Mouse (Mus musculus): ENCODE measurements around the gene Gm9945. TPM values are rescaled to one million over a fixed set of nuclear protein-coding genes. Genes with fewer than 3 reads are reported as not detected.

The Gm9945 gene
- not detected in 2 replicates for polyA plus RNA-seq (2016; fragmentation: Nextera tagmentation; extraction: Ambion mirVana)

DNA sequence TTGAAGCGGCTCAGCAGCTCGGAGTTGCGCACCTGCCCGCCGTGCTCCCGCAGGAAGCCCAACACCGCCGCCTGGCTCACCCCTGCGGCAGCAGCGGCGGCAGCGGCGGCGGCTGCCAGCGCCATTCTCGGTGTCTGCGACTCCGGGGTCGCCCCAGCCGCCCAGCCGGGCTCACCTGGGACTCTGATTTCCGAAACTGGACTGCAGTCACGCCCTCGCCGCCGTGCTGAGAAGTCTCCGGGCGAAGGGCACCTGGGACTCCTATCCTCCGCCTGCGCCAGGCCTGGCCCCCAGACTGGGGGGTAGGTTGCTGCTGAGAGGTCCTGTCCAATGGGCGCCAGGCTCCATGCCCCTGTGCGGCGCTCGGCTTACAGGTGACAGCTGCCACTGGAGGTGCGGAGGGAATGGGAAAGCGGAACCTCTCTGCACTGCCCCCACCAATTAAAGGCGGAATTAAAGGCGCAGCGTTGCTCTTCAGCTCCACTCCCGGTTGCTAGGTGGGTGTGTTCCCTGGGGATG, at the start of gene Gm9945, which contains the start of gene Sowaha:
Gene Gm9945 (plus strand): TSS at position 384 of the 519 bp plus-strand sequence.
Gene Sowaha (minus strand): TSS at position 492 of the 519 bp plus-strand sequence.
- Histone ChIP-seq H3K36me3 (no peaks in the 10 kb centered on the region), H3K27ac (peak within 1 kb of the TSS; percentile 43), H3K9me3 (no peaks in the 10 kb centered on the region; the same call in 1 of the 2 replicates), H3K4me1 (peaks cover 23% of the 10 kb centered on the region), H3K4me3 (peak within 1 kb of the TSS; percentile 61), H3K27me3 (ENCODE audit: insufficient read depth, poor library complexity, severe bottlenecking) (peaks cover 69% of the 10 kb centered on the region)
- WGBS, result 2% methylated on average over 40 of the region's 40 CpGs
- no peak for DNase-seq (ENCODE audit: low spot score)

DNA sequence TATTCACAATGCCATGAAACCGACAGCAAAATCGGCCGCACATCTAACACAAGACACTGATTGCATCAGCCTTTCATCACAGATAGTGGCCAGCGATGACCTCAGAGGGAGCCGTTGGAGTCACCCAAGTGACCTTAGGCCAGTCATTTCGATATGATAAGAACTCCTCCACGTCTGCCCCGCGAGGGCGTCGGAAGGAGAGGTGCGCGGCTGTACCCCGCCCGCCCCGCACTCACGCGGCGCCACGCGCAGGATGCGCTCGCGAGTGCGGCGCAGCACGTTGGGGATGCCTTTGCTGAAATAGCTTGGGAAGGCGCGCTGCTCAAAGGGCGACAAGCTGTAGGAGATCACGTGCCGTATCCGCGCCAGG, 49.7 kb upstream of the Gm9945 start:
- Histone ChIP-seq H3K9me3 (no peaks in the 10 kb centered on the region), H3K4me3 (peak overlapping the region; percentile 88), H3K36me3 (peaks cover 16% of the 10 kb centered on the region), H3K27me3 (ENCODE audit: insufficient read depth, poor library complexity, severe bottlenecking) (no peaks in the 10 kb centered on the region), H3K27ac (peak overlapping the region; percentile 95), H3K4me1 (peaks cover 26% of the 10 kb centered on the region)
- DNase-seq (ENCODE audit: low spot score), result peak; percentile 81
- WGBS, result 0% methylated on average over 34 of the region's 34 CpGs

DNA sequence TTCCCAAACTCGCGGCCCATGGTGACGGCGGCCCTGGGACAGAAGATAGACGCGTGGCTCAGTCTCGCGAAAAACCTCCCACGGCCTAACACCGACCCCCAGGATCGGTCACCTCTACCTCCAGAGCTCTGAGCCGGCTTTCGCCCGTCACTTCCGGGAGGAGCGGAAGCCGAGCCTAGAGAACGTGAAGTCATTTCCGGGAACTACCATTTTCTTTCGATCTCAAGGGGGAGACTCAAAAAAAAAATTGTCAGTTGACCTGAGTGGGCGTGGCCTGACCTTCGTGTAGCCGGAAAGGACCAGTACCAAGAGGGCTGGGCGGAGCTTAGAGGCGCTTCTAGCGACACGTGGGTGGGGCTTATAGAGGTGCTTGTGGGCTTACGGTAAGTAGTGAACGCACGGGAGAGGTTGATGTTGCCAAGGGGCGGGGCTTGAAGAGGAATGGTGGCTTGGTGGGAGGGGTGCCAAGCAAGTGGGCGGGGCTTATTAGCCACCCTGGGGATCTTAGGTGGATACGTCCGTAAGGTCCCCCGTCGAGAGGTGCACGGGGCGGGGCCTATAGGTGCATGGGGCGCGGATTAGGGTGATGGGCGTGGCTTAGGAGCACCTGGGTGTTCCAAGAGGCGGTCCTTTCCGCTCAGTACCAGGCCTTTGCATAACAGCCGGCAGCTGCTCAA, 49.2 kb upstream of the Gm9945 start, which contains the start of the genes Uqcrq and Gdf9:
Gene Uqcrq (minus strand): TSS at position 162 of the 677 bp plus-strand sequence.
Gene Gdf9 (plus strand): TSS at position 354 of the 677 bp plus-strand sequence.
- no peaks in the 10 kb centered on the region for H3K27me3 ChIP-seq (ENCODE audit: insufficient read depth, poor library complexity, severe bottlenecking)
- peak; percentile 100 for DNase-seq (ENCODE audit: low spot score)
- H3K4me1 ChIP-seq, result peaks cover 21% of the 10 kb centered on the region
- H3K9me3 ChIP-seq, result no peaks in the 10 kb centered on the region
- H3K4me3 ChIP-seq, result peak within 1 kb of the TSS; percentile 88
- H3K36me3 ChIP-seq, result peaks cover 16% of the 10 kb centered on the region
- WGBS, result under 1% methylated on average over 44 of the region's 44 CpGs
- H3K27ac ChIP-seq, result peak within 1 kb of the TSS; percentile 95

DNA sequence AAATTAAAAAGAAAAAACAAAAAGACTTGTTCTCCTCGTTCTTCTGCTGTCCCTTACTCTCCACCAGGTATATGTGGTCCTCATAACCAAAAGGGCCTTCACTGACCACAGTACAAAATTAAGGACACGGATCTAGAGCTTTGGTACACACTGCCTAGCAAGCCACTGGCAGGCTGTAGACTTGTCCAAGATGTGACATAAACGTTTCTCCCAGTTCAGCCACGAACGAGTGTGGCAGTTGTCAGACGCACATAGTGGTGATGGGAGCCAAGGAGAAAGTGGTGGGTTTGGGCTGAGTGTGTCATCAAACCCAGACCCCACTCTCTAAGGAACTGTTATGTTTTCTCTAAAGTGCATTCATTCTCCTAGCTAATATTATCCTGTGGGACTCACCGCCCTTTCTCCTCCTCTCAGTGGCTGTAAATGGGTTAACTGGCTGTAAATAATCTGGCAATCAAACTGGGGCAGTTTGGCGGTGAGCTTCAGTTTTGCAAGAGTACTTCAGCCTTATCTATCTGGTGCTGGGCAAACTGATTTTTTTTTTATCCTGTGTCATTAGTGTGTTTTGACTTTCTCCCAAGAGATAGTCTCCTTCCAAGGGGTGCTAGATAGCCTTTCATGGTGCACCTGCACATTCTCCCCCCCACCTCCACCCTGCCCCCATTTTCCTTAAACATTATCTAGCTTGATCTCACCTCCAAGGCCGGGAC, 48.5 kb upstream of the Gm9945 start:
- peaks cover 14% of the 10 kb centered on the region for H3K4me1 ChIP-seq
- H3K27ac ChIP-seq, result peak overlapping the region; percentile 95
- WGBS, result 17% methylated on average over 9 of the region's 9 CpGs
- H3K4me3 ChIP-seq, result peak overlapping the region; percentile 88
- no peaks in the 10 kb centered on the region for H3K9me3 ChIP-seq
- H3K36me3 ChIP-seq, result peaks cover 16% of the 10 kb centered on the region
- no peak for DNase-seq (ENCODE audit: low spot score)
- no peaks in the 10 kb centered on the region for H3K27me3 ChIP-seq (ENCODE audit: insufficient read depth, poor library complexity, severe bottlenecking)

DNA sequence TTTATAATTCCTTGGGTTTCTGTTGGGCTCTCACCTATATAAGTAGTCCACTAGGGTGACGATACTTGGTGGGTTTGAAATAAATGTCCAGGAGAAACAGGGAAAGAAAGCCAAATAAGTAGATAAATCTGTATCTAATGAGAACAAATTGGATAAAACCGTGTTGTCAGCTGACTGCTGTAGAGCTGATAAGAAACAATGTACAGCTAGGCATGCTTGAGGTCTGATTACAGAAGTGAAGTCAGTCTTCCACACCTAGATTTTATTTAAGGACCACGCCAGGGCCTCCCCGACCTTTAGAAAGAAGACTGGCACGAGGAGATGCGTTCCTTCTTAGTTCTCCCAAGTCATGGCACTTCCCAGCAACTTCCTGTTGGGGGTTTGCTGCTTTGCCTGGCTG, 46.9 kb upstream of the Gm9945 start:
- H3K27ac ChIP-seq, result no peak overlapping the region
- no peak for DNase-seq (ENCODE audit: low spot score)
- peaks cover 12% of the 10 kb centered on the region for H3K4me1 ChIP-seq
- H3K4me3 ChIP-seq, result no peak overlapping the region
- peaks cover 11% of the 10 kb centered on the region for H3K36me3 ChIP-seq
- H3K9me3 ChIP-seq, result no peaks in the 10 kb centered on the region
- 44% methylated on average over 6 of the region's 6 CpGs for WGBS
- H3K27me3 ChIP-seq (ENCODE audit: insufficient read depth, poor library complexity, severe bottlenecking), result no peaks in the 10 kb centered on the region

DNA sequence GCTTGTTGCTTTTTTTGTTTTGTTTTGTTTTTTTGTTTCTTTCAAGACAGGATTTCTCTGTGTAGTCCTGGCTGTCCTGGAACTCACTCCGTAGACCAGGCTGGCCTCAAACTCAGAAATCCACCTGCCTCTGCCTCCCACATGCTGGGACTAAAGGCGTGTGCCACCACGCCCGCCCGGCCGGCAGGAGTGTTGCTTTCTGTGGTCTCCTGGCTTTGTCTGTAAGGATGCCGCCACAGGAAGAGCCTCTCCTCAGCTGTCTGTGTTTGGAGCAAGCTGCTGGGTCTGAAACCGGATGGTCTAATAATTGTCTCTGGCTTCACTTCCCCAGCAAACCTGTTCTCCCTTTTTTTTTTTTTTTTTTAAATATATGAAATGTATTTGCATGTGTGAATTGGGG, 44.5 kb upstream of the Gm9945 start:
- Histone ChIP-seq H3K36me3 (no peaks in the 10 kb centered on the region), H3K9me3 (no peaks in the 10 kb centered on the region), H3K4me3 (no peak overlapping the region), H3K27me3 (ENCODE audit: insufficient read depth, poor library complexity, severe bottlenecking) (no peaks in the 10 kb centered on the region), H3K27ac (no peak overlapping the region), H3K4me1 (peaks cover 7% of the 10 kb centered on the region)
- DNase-seq (ENCODE audit: low spot score), result no peak
- 77% methylated on average over 8 of the region's 8 CpGs for WGBS

DNA sequence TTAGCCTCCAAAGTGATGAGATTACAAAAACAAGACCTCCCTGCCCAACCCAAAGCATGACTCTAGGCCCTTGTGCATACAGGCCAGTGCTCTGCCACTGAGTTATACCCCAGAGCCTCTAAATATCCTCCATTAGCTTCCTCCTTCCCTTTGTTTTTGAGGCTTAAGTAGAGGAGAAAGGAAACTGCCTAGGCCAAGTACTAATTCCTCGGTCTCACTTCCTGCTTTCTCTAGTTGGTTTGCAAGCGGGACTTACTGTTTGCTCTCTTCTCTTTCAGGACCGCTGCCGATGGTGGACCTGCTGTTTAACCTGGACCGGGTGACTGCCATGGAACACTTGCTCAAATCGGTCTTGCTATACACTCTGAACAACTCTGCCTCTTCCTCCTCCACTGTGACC, 43.6 kb upstream of the Gm9945 start:
- Histone ChIP-seq H3K27me3 (ENCODE audit: insufficient read depth, poor library complexity, severe bottlenecking) (no peaks in the 10 kb centered on the region), H3K9me3 (no peaks in the 10 kb centered on the region), H3K36me3 (no peaks in the 10 kb centered on the region), H3K4me3 (no peak overlapping the region), H3K27ac (no peak overlapping the region), H3K4me1 (peaks cover 6% of the 10 kb centered on the region)
- 87% methylated on average over 6 of the region's 6 CpGs for WGBS
- DNase-seq (ENCODE audit: low spot score), result no peak

DNA sequence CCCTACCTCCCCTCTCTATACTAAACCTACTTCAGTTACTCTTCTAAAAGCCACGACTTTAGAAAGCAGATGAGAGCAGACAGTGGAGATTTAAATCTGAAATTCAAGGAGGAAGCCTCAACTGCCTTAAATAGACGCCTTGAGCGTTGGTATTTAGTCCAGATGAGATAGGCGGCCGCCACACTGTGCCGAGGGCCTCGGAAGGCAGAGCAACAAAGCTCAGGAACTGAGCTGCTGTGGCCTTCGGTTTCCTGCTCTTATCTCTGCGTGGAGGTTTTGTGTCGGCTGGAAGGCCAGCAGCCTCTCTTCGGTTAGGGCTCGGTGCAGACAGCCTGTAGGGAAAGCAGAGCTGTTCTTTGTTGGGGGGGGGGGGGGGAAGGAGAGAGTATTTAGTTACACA, 38.0 kb upstream of the Gm9945 start:
- H3K4me1 ChIP-seq, result peaks cover 18% of the 10 kb centered on the region
- peak overlapping the region; percentile 32; the same call in 1 of the 2 replicates for H3K4me3 ChIP-seq
- no peaks in the 10 kb centered on the region for H3K36me3 ChIP-seq
- peak overlapping the region; percentile 84 for H3K27ac ChIP-seq
- H3K27me3 ChIP-seq (ENCODE audit: insufficient read depth, poor library complexity, severe bottlenecking), result no peaks in the 10 kb centered on the region
- no peaks in the 10 kb centered on the region for H3K9me3 ChIP-seq
- 7% methylated on average over 12 of the region's 12 CpGs for WGBS
- DNase-seq (ENCODE audit: low spot score), result no peak

DNA sequence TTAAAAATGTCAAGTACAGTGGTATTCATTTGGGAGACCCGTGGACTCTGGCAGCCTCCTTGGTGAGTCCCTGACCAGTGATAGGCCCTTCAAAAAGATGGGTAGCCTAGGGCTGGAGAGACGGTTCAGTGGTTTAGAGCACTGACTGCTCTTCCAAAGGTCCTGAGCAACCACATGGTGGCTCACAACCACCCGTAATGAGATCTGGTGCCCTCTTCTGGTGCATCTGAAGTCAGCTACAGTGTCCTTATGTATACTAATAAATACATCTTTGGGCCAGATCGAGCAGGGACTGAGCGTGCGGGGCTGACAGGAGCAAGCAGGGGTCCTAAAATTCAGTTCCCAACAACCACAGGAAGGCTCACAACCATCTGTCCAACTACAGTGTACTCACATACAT, 36.1 kb upstream of the Gm9945 start:
- H3K4me1 ChIP-seq, result peaks cover 18% of the 10 kb centered on the region
- H3K9me3 ChIP-seq, result no peaks in the 10 kb centered on the region
- 47% methylated on average over 6 of the region's 6 CpGs for WGBS
- no peak overlapping the region for H3K27ac ChIP-seq
- H3K27me3 ChIP-seq (ENCODE audit: insufficient read depth, poor library complexity, severe bottlenecking), result no peaks in the 10 kb centered on the region
- H3K4me3 ChIP-seq, result no peak overlapping the region
- DNase-seq (ENCODE audit: low spot score), result no peak
- no peaks in the 10 kb centered on the region for H3K36me3 ChIP-seq

DNA sequence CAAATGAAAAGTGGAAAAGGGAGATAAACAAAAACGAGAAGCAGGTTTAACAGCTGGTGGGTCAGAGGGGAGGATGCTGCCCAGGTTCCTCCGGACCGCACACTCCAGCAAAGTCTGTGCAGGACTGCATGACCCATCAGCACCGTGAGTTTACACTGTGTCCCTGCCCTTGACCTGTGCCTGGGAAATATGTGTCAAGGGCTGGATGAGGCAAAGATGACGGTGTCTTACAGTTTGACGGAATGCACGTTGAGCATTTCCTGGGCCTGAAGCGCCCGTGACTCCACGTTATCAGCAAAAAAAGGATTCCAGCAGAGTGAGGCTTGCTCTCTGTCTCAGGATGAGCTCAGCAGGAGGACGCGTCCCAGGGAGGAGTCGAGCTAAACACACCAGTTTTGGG, 34.4 kb upstream of the Gm9945 start:
- Histone ChIP-seq H3K9me3 (no peaks in the 10 kb centered on the region), H3K4me1 (peaks cover 21% of the 10 kb centered on the region), H3K4me3 (no peak overlapping the region), H3K36me3 (no peaks in the 10 kb centered on the region), H3K27me3 (ENCODE audit: insufficient read depth, poor library complexity, severe bottlenecking) (no peaks in the 10 kb centered on the region), H3K27ac (no peak overlapping the region)
- 27% methylated on average over 13 of the region's 13 CpGs for WGBS
- no peak for DNase-seq (ENCODE audit: low spot score)

DNA sequence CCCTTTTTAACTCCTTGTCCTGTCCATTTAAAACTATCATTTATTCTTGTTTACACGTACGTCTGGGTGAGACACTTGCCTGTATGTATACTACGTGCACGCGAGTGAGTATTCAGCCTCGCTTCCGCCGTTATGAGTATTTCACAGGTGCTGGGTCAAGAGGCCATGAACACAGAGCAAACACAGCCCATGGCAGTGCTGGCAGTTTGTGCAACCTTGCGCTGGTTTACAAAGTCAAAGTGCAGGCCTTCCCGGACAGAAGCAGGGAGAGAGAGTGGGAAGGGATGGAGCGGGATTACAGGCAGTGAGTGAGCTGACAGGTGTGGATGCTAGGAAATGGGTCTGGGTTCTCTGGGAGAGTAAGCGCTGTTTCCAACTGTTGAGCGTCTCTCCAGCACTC, 33.8 kb upstream of the Gm9945 start:
- Histone ChIP-seq H3K9me3 (no peaks in the 10 kb centered on the region), H3K4me1 (peaks cover 24% of the 10 kb centered on the region), H3K4me3 (no peak overlapping the region), H3K27me3 (ENCODE audit: insufficient read depth, poor library complexity, severe bottlenecking) (no peaks in the 10 kb centered on the region), H3K27ac (no peak overlapping the region), H3K36me3 (no peaks in the 10 kb centered on the region)
- DNase-seq (ENCODE audit: low spot score), result no peak
- WGBS, result 87% methylated on average over 13 of the region's 13 CpGs

DNA sequence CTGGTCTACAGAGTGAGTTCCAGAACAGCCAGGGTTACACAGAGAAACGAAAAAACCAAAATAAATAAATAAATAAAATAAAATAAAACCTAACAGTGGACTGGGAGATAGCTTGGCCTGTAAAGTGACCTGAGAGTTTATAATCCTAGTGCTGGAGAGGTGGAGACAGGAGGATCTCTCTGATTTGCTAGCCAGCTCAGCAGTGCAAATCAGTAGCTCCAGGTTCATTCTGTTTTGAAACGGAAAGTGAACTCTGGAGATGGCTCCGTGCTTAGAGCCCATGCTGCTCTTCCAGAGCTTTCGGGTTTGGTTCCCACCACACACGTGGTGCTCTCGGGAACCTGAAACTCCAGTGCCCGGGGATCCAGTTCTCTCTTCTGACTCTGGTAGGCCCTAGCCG, 32.0 kb upstream of the Gm9945 start:
- Histone ChIP-seq H3K27ac (no peak overlapping the region), H3K4me3 (no peak overlapping the region), H3K36me3 (no peaks in the 10 kb centered on the region), H3K9me3 (no peaks in the 10 kb centered on the region), H3K27me3 (ENCODE audit: insufficient read depth, poor library complexity, severe bottlenecking) (no peaks in the 10 kb centered on the region), H3K4me1 (peaks cover 14% of the 10 kb centered on the region)
- no peak for DNase-seq (ENCODE audit: low spot score)
- WGBS, result 83% methylated on average over 8 of the region's 8 CpGs

DNA sequence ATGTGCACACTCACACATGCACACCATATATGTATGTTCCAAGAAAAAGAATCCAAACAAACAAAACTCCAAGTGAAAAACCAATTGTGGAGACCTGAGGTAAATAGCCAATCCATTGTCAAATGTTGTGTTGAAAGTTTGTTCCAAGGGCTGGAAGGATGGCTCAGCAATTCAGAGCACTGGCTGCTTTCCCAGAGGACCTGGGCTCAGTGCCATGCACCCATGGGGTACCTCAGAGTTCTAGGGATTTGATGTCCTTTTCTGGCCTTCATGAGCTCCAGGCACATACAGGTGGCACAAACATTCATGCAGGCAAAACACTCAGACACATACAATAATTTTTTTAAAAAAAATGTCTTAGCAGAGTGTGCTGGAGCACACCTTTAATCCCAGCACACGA, 31.4 kb upstream of the Gm9945 start:
- Histone ChIP-seq H3K4me3 (no peak overlapping the region), H3K9me3 (no peaks in the 10 kb centered on the region), H3K27ac (no peak overlapping the region), H3K36me3 (no peaks in the 10 kb centered on the region), H3K4me1 (peaks cover 14% of the 10 kb centered on the region), H3K27me3 (ENCODE audit: insufficient read depth, poor library complexity, severe bottlenecking) (no peaks in the 10 kb centered on the region)
- no peak for DNase-seq (ENCODE audit: low spot score)
- WGBS, result 80% methylated on average over 1 of the region's 1 CpGs

Data from heart, embryonic 10.5 days (tissue).